Mouse (Mus musculus) megakaryocyte, adult 5-6 weeks (primary cell): ENCODE measurements around the gene Cenpp. TPM values are rescaled to one million over a fixed set of nuclear protein-coding genes. Genes with fewer than 3 reads are reported as not detected.

Experiments
- total RNA-seq, 2 experiments: library from RNA; stranded (forward) in 1 of 2; stranded (reverse) in 1 of 2; fragments of 153-499, 151-499 nt in 1 of 2; fragments of 221-1000, 200-1000 nt in 1 of 2; gene quantifications; 2 replicates each; pipeline versions ENCODE4 v1.2.3 to v1.2.4; 2015 to 2017

Gene Cenpp
- total RNA-seq, 2 experiments from 2014 or later = 18.7 to 21.0 TPM

Other genes with a start within 250 kb of the Cenpp start
- gene Ippk, start 231.5 kb downstream of the Cenpp start, total RNA-seq (2015) = 2.5 and 3.1 TPM in 2 replicates
- 5.9 and 7.4 TPM in 2 replicates for gene Ippk, start 231.5 kb downstream of the Cenpp start, total RNA-seq (2017)
- 0.71 and 1.1 TPM in 2 replicates for gene Tes3-ps, start 159.5 kb downstream of the Cenpp start, total RNA-seq (2015)
- 1.8 and 3.9 TPM in 2 replicates for gene Tes3-ps, start 159.5 kb downstream of the Cenpp start, total RNA-seq (2017)
- gene Ecm2, start 148.0 kb downstream of the Cenpp start, total RNA-seq (2015) = not detected in 2 replicates
- gene Ecm2, start 148.0 kb downstream of the Cenpp start, total RNA-seq (2017) = 0.07 TPM in 1 of 2 replicates, not detected in the other
- not detected in 2 replicates for gene Aspn, start 108.3 kb downstream of the Cenpp start, total RNA-seq (2015)
- not detected in 2 replicates for gene Aspn, start 108.3 kb downstream of the Cenpp start, total RNA-seq (2017)
- not detected in 2 replicates for gene Omd, start 70.3 kb downstream of the Cenpp start, total RNA-seq (2015)
- not detected in 2 replicates for gene Omd, start 70.3 kb downstream of the Cenpp start, total RNA-seq (2017)
- gene Ogn, start 44.7 kb downstream of the Cenpp start, total RNA-seq (2015) = 0.07 and 0.40 TPM in 2 replicates
- 0.15 and 0.77 TPM in 2 replicates for gene Ogn, start 44.7 kb downstream of the Cenpp start, total RNA-seq (2017)
- gene Nol8, start 293 bp upstream of the Cenpp start, total RNA-seq (2015) = 15.8 and 18.0 TPM in 2 replicates
- gene Nol8, start 293 bp upstream of the Cenpp start, total RNA-seq (2017) = 16.6 and 17.3 TPM in 2 replicates
- gene Iars, start 29.3 kb upstream of the Cenpp start, total RNA-seq (2015) = 29.0 and 31.8 TPM in 2 replicates
- 31.5 and 33.1 TPM in 2 replicates for gene Iars, start 29.3 kb upstream of the Cenpp start, total RNA-seq (2017)
- not detected in 2 replicates for gene Gm30302, start 146.2 kb upstream of the Cenpp start, total RNA-seq (2015)
- gene Gm30302, start 146.2 kb upstream of the Cenpp start, total RNA-seq (2017) = not detected in 2 replicates